In genomic region chr1:79655819-79656555, GRCm38 (mm10) we compare ENCODE assay signal across 20 mouse cellular contexts. TPM values are rescaled to one million over a fixed set of nuclear protein-coding genes. Genes with fewer than 3 reads are reported as not detected.
DNase-seq lines count a peak whose midpoint lies in the region; ATAC-seq and TF ChIP-seq lines count a peak whose summit lies in the region.
"Had no signal": no experiment of that assay in that cellular context is flagged by ENCODE, and none has a peak within 500 bp of the region (broad histone marks: within the 10 kb centered on the region; RNA-seq: fewer than 3 reads in every experiment).

No protein-coding gene starts in this region.

- 0 out of 2 replicates have a peak, but pooled peaks have one; percentile 15 for ATAC-seq in kidney, embryonic 15.5 days (replicated peaks; ENCODE audit: low FRiP score)
- no peak for ATAC-seq in lung, embryonic 14.5 days (ENCODE audit: insufficient read depth)
- ATAC-seq in forebrain, embryonic 12.5 days (ENCODE audit: low FRiP score) = no peak
- ATAC-seq: forebrain, embryonic 14.5 days had no signal

- H3K9ac ChIP-seq in kidney, embryonic 15.5 days = no peak overlapping the region
- H3K9ac ChIP-seq in lung, embryonic 14.5 days = no peak overlapping the region
- no peak overlapping the region for H3K9ac ChIP-seq in forebrain, embryonic 12.5 days
- H3K9ac ChIP-seq: hindbrain, embryonic 14.5 days had no signal

- no peak overlapping the region for H3K27ac ChIP-seq in kidney, embryonic 15.5 days
- H3K27ac ChIP-seq in lung, embryonic 14.5 days (ENCODE audit: low read depth) = no peak overlapping the region
- no peak overlapping the region for H3K27ac ChIP-seq in forebrain, embryonic 12.5 days
- H3K27ac ChIP-seq: embryonic facial prominence, embryonic 10.5 days; gastrocnemius, adult 2 months; heart, embryonic 10.5 days; hindbrain, embryonic 14.5 days had no signal

- no peaks in the 10 kb centered on the region for H3K36me3 ChIP-seq in kidney, embryonic 15.5 days
- H3K36me3 ChIP-seq in lung, embryonic 14.5 days (ENCODE audit: insufficient read depth) = no peaks in the 10 kb centered on the region
- H3K36me3 ChIP-seq in forebrain, embryonic 12.5 days (replicated peaks) = no peaks in the 10 kb centered on the region
- H3K36me3 ChIP-seq: embryonic facial prominence, embryonic 10.5 days; heart, embryonic 10.5 days had no signal

- H3K27me3 ChIP-seq in kidney, embryonic 15.5 days = no peaks in the 10 kb centered on the region
- no peaks in the 10 kb centered on the region for H3K27me3 ChIP-seq in lung, embryonic 14.5 days (ENCODE audit: insufficient read depth, low read length)
- H3K27me3 ChIP-seq in forebrain, embryonic 12.5 days = no peaks in the 10 kb centered on the region
- H3K27me3 ChIP-seq: CH12.LX had no signal

- no peaks in the 10 kb centered on the region for H3K4me1 ChIP-seq in kidney, embryonic 15.5 days
- no peaks in the 10 kb centered on the region for H3K4me1 ChIP-seq in lung, embryonic 14.5 days (ENCODE audit: insufficient read depth)
- H3K4me1 ChIP-seq in forebrain, embryonic 12.5 days = no peaks in the 10 kb centered on the region
- H3K4me1 ChIP-seq: embryonic facial prominence, embryonic 10.5 days; heart, embryonic 10.5 days had no signal

- no peak overlapping the region for H3K4me3 ChIP-seq in kidney, embryonic 15.5 days (replicated peaks)
- no peak overlapping the region for H3K4me3 ChIP-seq in lung, embryonic 14.5 days (ENCODE audit: low read depth, low read length)
- H3K4me3 ChIP-seq in forebrain, embryonic 12.5 days (replicated peaks) = no peak overlapping the region
- H3K4me3 ChIP-seq: embryonic facial prominence, embryonic 10.5 days; gastrocnemius, adult 2 months; heart, embryonic 10.5 days had no signal

- TF ChIP-seq CTCF in lung, embryonic 14.5 days (IDR thresholded peaks at IDR 0.05; ENCODE audit: low read depth) = no peak
- TF ChIP-seq CTCF in brain, embryonic 14.5 days (IDR thresholded peaks at IDR 0.05; ENCODE audit: borderline replicate concordance, extremely low read depth, insufficient read depth, insufficient read length) = no peak

- no peaks in the 10 kb centered on the region for H3K9me3 ChIP-seq in kidney, embryonic 15.5 days (replicated peaks)
- H3K9me3 ChIP-seq in lung, embryonic 14.5 days (ENCODE audit: low read depth, low read length) = no peaks in the 10 kb centered on the region
- no peaks in the 10 kb centered on the region for H3K9me3 ChIP-seq in forebrain, embryonic 12.5 days
- H3K9me3 ChIP-seq: embryonic facial prominence, embryonic 10.5 days; heart, embryonic 10.5 days had no signal

- no peak for TF ChIP-seq POLR2A in brain, embryonic 14.5 days (IDR thresholded peaks at IDR 0.05; ENCODE audit: borderline replicate concordance, extremely low read depth, insufficient read depth, insufficient read length, poor library complexity, severe bottlenecking)

- WGBS in kidney, embryonic 15.5 days = 53% methylated on average over 4 of the region's 4 CpGs
- 52% methylated on average over 4 of the region's 4 CpGs for WGBS in lung, embryonic 14.5 days
- 81% methylated on average over 4 of the region's 4 CpGs for WGBS in forebrain, embryonic 12.5 days

- H3K4me2 ChIP-seq in kidney, embryonic 15.5 days = no peak overlapping the region
- no peak overlapping the region for H3K4me2 ChIP-seq in lung, embryonic 14.5 days
- no peak overlapping the region for H3K4me2 ChIP-seq in forebrain, embryonic 12.5 days
- H3K4me2 ChIP-seq: hindbrain, embryonic 14.5 days had no signal

- DNase-seq in kidney, postnatal 36 days = no peak
- DNase-seq in lung, embryonic 14.5 days = peak; percentile 40
- DNase-seq in lung, adult 18-20 months = no peak
- DNase-seq in Muller cell, postnatal 12 days (ENCODE audit: inconsistent ontology term) = peak; percentile 47
- DNase-seq in brain, embryonic 14.5 days (ENCODE audit: low read depth) = peak; percentile 26
- DNase-seq in layer of hippocampus, adult 11-12 months (ENCODE audit: low spot score) = no peak
- DNase-seq: adrenal gland, postnatal 10 days; cerebellum, adult 2 months; cerebellum, postnatal 10 days; gastrocnemius, adult 2 months; gastrocnemius, postnatal 25 days; heart, adult 18-20 months; heart, postnatal 10 days had no signal

RNA-seq across cellular contexts. Expression of gene Ap1s3, which starts 15.8 kb away (rescaled TPM):
- 1.1 and 1.3 TPM in 2 replicates for polyA plus RNA-seq in kidney, embryonic 15.5 days (2015; fragmentation: Nextera tagmentation; extraction: Ambion mirVana)
- polyA plus RNA-seq in lung, embryonic 14.5 days (2014; fragmentation: Nextera tagmentation; extraction: Ambion mirVana) = 0.51 and 0.84 TPM in 2 replicates
- polyA plus RNA-seq in brain, embryonic 14.5 days (2012; rRNA removed) = 1.4 and 1.8 TPM in 2 replicates
- polyA plus RNA-seq in forebrain, embryonic 12.5 days (2016; fragmentation: Nextera tagmentation; extraction: Ambion mirVana) = 0.15 TPM in 1 of 2 replicates, not detected in the other

Comparison
In these comparisons a context has a peak if more than half of its experiments do, and no peak if none do; other contexts are left out.
1. DNase-seq: peak in lung, embryonic 14.5 days (single experiment), Muller cell, postnatal 12 days (single experiment) and brain, embryonic 14.5 days (single experiment); none in kidney, postnatal 36 days (0 of 2), lung, adult 18-20 months (0 of 2) and layer of hippocampus, adult 11-12 months (single experiment).